Mouse (Mus musculus): ENCODE measurements around the gene Actl7a. TPM values are rescaled to one million over a fixed set of nuclear protein-coding genes. Genes with fewer than 3 reads are reported as not detected.

Actl7a gene
- polyA plus RNA-seq, 1 experiment from 2014 or later, result not detected

GRCm38 (mm10) chr4:56771065-56771464, 27.9 kb downstream of the Actl7a start:
- ATAC-seq (replicated peaks), result no peak
- Histone ChIP-seq H3K4me2 (replicated peaks) (no peak overlapping the region), H3K27ac (replicated peaks) (no peak overlapping the region), H3K36me3 (peaks cover 91% of the 10 kb centered on the region), H3K9ac (replicated peaks) (no peak overlapping the region), H3K9me3 (no peaks in the 10 kb centered on the region), H3K27me3 (no peaks in the 10 kb centered on the region), H3K4me3 (no peak overlapping the region), H3K4me1 (no peaks in the 10 kb centered on the region)
- WGBS, result 74% methylated on average over 1 of the region's 1 CpGs

- no peak overlapping the region for H3K27ac ChIP-seq (replicated peaks)
- WGBS, result 36% methylated on average over 1 of the region's 1 CpGs
- H3K4me1 ChIP-seq, result no peaks in the 10 kb centered on the region
- H3K4me3 ChIP-seq, result no peak overlapping the region
- no peaks in the 10 kb centered on the region for H3K9me3 ChIP-seq
- no peak for ATAC-seq (replicated peaks)
- no peak overlapping the region for H3K9ac ChIP-seq (replicated peaks)
- H3K27me3 ChIP-seq, result no peaks in the 10 kb centered on the region
- H3K36me3 ChIP-seq, result peaks cover 88% of the 10 kb centered on the region
- no peak overlapping the region for H3K4me2 ChIP-seq (replicated peaks)
Measured at GRCm38 (mm10) chr4:56791373-56791772, 48.2 kb downstream of the Actl7a start.

Other genes starting within 250 kb of the Actl7a start
- not detected in 2 replicates for gene Gm26657, start 3.3 kb upstream of the Actl7a start, polyA plus RNA-seq (2015; fragmentation: Nextera tagmentation; extraction: Ambion mirVana)
- not detected in 2 replicates for gene Actl7b, start 2.0 kb upstream of the Actl7a start, polyA plus RNA-seq (2015; fragmentation: Nextera tagmentation; extraction: Ambion mirVana)
- 55.8 and 56.3 TPM in 2 replicates for gene Elp1, start 58.9 kb downstream of the Actl7a start, polyA plus RNA-seq (2015; fragmentation: Nextera tagmentation; extraction: Ambion mirVana)
- 14.5 and 15.4 TPM in 2 replicates for gene Fam206a, start 58.9 kb downstream of the Actl7a start, polyA plus RNA-seq (2015; fragmentation: Nextera tagmentation; extraction: Ambion mirVana)
- gene Ctnnal1, start 121.8 kb downstream of the Actl7a start, polyA plus RNA-seq (2015; fragmentation: Nextera tagmentation; extraction: Ambion mirVana), result 10.8 and 11.0 TPM in 2 replicates
- 8.9 and 9.0 TPM in 2 replicates for gene Tmem245, start 204.0 kb downstream of the Actl7a start, polyA plus RNA-seq (2015; fragmentation: Nextera tagmentation; extraction: Ambion mirVana)
- gene Frrs1l, start 247.0 kb downstream of the Actl7a start, polyA plus RNA-seq (2015; fragmentation: Nextera tagmentation; extraction: Ambion mirVana), result 20.3 and 23.5 TPM in 2 replicates